Mouse (Mus musculus) ZHBTc4 (cell line): Measurements from ENCODE around the gene Spata2l.
"Not testable (repeated sequence)": the region's sequence is repeated elsewhere in the genome, so short reads cannot be mapped to it uniquely, and the experiment has no call there.

Experiments
- DNase-seq: peaks from one replicate; pipeline ENCODE4 v3.0.0-alpha.2; 2011; ENCODE audit warnings: low read depth, low spot score

The Spata2l gene

DNA sequence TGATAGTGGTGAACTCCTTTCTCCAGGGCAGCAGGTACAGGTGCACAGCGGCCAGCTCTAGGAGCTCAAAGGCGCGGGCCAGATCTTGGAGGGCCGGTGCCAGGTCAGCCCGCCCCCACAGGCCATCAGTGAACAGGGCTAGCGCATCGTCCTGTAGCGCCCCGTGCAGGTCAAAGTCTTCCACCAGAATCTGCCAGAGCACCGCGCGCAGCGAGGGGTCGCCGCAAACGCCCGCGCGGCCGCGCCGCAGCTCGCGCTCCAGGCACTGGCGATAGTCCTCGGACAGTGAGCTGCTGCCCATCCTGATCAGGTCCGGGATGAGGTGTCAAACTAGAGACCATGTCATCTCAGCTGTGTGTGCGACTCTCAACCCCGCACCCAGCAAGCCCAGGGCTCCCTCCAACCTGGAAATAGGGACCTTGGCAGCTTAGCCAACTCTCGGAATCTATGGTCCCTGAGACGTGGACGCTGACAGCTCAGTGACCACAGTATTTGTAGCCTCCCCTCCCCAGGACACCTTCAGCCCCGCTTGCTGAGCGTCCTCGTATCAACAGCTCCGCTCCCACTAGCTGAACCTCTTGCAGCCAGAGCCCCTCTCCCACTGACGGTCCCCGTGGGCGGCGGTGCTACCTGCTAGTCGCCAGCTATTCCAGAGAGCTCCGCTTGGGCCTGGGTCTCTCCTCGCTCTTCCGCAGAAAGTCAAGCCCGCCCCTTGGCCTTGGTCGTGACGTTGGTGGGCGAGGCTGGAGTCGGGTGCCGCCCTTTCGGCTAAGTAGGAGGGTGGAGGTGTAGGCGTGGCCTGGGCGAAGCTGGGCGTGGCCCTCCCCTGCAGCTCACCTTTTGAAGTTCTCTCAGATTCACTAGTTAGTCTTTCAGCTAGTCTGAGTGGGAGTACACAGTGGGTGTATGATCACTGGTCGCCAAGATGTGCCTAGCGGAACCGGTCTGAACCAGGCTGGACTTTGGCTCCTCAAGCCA is at the start of gene Spata2l:
TSS of gene Spata2l (minus strand) at position 714 of the 978 bp plus-strand sequence.
- peak; percentile 98 for DNase-seq

DNA sequence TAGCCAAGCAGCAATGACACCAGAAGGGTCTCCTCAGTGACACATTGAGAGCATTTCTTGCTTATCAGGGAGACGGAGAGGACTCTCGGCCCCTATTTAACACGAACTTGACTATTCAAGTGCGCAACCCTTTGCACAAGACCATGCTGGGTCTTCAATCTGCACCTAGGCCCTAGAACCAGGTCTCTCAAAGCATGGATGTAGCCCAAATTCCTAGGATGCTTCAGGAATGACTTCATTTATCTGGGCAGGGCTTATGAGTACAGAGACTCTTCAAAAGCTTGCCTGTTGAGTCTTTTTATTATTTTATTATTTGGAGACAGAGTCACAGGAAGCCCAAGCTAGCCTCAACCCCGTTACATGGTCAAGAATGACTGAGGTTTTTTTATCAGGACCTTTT is 48.5 kb upstream of the Spata2l start:
- DNase-seq: peak; percentile 24

DNA sequence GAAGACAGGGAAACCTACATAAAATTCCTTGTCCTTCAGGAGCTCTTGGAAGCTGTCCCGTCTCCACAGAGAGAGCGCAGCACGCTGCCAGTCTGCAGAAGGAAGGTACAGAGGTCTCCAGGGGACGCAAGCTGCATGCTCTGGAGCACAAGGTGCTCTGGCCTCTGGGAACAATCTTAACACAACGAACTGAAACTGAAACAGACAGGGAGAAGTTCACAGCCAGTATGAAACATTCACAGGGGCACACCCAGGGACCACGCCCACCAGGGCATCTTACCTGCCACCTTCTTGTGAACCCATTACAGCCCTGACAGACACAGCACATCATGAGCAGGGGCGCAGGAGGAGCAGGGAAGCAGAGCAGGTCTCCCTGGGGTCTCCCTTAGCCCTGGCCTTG is 48.0 kb upstream of the Spata2l start:
- no peak for DNase-seq

DNA sequence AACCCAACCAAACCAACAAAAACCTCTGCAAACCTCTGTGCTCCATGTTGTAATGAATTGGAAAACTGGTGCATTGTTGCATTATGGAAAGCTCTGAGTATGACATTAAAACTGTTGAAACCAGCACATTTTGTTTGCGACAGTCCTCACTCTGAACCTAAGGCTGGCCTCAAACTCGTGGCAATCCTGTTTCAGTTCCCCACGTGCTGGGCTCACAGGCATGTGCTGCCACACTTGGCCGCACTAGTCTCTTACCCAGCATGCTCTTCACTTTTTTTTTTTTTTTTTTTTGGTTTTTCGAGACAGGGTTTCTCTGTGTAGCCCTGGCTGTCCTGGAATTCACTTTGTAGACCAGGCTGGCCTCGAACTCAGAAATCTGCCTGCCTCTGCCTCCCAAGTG is 47.0 kb upstream of the Spata2l start:
- not testable (repeated sequence) for DNase-seq

DNA sequence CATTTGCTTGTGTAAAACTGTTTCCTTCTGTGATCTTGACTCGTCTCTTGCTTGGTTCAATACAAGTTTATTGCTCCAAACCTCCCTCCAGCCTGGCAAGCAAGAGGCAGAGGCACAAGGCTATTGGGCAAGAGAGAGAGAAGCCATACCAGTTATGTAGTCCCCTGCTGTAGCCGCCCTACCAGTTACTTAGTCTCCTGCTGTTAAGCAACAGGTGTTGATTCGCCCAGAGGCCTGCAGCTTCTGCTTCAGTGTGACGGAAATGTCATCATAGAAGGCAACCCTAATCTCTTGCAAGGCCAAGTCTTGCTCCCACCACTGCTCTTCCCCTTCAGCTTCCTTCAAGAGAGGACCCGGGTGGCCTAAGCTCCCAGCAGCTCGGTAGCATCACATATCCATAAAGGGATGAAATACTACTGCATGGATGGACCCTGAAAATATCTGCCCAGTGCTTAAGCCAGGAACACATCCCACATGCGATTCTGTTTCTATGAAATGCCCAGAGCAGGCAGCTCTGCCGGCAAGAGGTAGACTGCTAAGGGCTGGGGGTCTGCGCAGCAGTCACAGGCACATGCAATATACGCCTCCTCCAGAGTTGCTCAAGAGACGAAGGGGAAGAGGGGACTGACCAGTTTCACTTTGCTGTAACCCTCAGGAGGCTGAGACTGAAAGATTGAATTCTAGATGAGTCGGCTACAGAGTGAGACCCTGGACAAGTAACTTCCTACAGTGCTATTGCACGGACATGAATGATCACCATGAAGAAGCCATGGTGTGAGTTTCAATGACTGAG is 44.5 kb upstream of the Spata2l start:
- no peak for DNase-seq

DNA sequence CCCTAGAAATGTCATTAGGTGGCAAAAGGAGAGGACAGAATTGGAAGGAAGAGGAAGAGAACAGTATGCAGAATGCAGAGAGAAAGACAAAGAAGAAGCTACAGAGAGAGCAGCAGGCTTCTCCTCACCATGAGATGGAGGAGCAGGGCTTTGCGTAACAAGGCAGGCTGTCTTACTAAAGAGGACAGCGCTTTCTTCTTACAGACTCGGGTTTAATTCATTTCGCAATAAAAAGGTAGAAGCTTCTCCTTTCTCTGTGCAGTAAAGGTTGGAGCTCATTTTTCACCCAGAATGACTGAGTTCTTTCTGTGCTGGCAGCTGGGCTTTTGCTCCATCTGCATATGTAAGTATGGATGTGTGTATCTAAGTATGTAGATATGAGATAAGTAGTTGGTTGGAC is 43.8 kb upstream of the Spata2l start:
- DNase-seq: no peak

DNA sequence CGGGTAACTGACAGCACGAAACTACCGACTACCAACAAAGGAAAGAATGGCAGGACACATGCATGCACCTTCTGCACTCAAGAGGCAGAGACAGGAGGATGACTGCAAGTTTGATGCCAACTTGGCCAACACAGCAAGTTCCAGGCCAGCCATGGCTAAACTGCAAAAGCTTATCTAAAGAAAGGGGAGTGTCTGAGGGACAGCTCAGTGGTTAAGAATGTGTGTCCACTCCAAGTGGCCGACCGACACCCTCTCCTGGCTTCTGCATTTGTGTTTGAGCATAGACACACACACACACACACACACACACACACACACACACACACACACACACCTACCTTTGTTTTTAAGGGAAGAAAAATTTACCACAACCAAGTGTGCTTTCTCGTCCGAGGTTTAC is 42.4 kb upstream of the Spata2l start:
- DNase-seq: no peak

DNA sequence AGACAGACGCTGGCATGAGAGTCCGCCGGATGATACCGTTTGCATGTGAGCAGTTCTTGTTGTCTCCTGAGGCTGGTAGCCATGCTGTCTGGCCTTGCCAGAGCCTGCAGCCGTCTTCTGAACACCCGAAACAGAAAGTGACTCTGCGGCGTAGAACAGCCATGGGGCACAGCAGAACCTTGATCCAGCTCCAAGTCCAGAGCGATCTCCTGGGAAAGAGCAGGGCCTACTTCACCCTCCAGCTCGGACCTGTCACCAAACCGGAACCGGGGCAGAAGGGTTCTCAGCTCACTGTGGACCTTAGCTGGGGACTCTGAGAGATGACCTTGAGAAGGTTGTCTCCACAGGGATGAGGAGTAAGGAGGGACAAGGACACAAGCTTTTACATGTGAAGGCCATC is 39.1 kb upstream of the Spata2l start:
- DNase-seq: no peak

DNA sequence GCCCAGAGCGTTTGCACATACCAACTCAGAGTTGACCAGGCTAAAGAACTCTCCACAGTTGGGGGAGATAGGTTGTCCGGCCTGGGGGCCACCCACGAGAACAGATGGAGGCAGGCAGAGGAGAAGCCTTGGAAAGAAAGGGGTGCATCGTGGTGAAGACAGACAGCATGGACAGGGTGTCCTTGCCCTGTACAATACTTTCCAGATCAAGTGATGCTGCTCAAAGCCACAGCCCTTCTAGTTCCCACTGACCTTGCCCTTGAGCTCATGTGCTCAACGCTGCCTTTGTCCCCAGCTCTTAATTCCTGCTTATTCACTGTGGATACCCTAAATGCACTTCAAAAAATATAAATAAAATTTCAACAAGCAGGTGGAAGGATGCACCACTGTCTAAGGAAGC is 38.4 kb upstream of the Spata2l start:
- DNase-seq: no peak

DNA sequence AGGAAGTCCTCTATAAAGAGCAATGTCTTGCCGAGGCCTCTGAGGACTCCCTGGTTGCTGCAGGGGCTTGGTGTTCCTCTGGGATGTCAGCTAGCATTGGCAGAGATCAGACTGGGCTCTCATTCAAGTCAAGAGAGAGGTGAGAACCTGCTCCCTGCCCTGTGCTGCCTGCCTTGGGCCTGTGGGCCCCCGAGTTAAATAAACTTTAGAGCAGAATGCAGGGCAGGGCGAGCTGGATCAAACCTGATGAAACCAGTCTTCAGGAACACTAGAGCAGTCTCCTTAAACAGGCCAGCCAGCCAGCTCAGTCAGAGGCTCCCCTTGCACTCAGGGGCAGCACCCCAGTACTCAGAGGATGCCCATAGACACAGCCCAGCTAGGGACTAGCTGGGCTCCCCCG is 35.9 kb upstream of the Spata2l start:
- peak; percentile 62 for DNase-seq

DNA sequence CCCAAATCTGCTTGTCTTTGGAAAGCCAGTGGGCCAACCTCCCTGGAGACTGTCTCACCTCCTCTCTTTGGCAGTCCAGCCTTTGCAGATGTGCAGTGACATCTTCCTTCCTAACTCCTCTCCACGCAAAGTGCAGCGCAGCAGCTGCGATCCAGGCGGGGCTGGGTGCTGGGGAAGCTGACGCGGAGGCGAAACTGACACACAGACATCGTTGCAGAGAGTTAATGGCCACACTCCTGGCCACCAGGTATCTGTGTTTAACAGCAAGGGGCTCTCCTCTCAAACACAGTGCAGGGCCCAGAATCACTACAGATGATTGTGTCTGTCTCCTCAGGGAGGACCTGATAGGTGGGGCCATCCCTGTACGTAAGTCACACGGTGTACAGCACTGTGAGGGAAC is 35.1 kb upstream of the Spata2l start:
- DNase-seq: no peak

DNA sequence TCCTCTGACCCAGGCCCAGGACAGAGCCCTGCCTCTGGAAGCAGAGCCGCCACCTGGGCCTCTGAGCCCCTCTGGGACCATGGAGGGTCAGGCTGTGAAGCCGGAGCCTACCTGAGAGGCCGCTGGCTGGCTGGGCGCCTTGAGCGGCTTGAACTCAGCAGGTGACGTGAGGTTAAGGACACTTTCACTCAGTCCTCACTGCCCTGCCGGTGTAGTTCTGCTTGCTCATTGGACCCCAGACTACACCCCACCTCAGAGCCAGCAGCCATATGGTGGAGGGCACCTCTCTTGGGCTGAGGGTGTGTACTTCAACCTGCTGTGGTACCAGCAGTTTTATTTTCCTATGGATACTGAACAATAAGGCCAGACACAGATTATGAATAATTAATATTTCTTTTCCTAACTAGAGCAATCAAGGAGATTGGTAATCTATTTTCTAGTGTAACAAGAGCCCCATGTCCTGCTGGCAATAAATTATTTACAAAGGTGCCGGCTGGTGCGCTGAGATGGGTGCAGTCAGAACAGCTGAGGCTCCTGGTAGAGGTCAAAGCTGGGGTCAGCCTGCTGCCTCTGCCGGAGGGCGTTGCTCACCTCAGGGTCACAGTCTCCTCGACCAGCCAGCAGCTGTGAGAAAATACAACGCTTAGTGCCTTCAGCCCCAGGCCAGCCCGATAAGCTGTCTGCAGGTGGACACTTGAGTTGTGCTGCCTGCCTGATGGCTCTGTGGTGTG is 32.1 kb upstream of the Spata2l start:
- DNase-seq: peak; percentile 50

DNA sequence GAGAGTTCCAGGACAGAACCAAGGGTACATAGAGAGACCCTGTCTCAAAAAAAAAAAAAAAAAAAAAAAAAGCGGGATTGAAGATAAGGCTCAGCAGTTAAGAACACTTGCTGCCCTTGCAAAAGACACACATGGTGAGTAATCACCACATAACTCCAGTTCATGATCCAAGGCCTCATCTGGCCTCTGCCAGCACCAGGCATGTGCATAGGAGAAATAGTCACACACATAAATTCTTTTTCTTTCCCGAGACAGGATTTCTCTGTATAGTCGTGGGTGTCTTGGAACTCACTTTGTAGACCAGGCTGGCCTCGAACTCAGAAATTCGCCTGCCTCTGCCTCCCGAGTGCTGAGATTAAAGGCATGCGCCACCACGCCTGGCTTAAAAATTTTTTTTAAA is 21.6 kb upstream of the Spata2l start:
- not testable (repeated sequence) for DNase-seq

DNA sequence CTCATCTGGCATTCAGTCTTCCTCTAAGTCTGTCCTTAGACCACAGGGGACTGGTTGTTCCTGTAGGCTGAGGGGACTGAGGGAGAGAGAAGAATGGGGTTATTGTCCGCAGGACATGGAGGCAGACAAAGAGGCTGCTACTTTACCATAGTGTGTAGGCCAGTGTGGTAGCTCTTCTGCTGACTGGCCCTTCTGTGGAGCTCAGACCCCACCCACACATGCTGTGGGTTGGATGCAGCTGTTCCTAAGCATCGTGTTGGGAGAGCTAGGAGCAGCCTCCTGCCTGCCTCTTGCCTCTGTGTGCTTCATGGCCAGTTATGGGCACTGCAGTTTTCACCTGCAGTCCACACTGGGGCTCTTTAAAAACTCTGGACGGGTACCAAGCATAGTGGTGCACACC is 21.1 kb upstream of the Spata2l start:
- DNase-seq: no peak

DNA sequence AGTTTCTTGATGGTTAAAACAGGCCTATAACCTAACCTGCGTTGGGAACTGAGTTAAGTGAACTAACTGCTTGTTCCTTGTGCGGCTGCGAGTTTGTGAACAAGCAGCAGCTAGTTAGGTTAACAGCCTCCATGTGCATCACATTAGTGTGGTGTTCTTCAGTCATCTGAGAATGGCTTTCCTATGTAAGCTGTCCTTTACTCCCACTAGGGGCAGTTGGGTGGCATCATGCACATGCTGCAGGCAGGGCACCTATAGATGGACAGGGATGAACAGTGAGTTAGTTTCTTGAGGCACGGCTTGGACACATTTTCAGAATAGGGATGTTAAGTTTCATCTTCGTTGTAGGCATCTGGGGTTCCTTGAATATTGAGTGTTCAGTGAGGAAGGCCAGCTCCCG is 19.1 kb upstream of the Spata2l start:
- no peak for DNase-seq

DNA sequence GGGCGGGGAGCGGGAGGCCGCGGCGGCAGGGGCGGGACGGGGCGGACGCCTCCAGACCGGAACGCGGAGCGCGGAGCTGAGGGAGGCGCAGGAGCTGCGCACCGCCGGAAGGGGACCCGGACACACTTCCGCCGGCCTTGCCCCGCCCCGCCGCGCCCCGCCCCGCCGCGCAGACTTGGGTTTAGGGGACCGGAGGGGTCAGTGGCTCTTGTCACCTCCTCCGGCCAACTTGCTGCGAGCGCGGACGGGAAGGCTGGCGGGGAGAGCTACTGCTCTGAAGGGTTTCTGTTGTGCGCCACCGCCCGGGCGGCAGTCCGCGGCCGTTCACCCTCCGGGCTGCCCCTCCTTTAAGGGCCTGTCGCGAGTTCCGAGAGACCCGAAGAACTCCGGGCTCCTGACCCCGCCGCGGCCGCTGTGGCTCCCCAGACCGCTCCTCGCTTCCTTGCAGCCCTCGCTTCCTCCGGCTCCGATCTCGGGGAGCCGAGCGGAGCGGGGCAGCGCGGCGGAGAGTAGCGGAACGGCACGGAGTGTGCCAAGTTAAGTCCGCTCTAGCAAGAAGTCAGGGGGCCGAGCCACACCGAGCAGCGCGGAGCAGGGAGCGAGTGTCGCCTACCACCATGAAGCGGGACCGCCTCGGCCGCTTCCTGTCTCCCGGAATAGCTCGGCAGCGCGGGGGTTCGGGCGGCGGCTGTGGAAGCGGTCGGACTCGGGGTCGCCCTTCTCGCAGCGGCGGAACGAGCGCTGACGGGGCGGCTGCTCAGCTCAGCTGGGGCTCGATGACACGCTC is 18.3 kb upstream of the Spata2l start, which contains the start of the genes Zfp276 and Vps9d1:
TSS of gene Zfp276 (plus strand) at position 97 of the 787 bp plus-strand sequence.
TSS of gene Vps9d1 (minus strand) at position 250 of the 787 bp plus-strand sequence.
- peak; percentile 90 for DNase-seq

DNA sequence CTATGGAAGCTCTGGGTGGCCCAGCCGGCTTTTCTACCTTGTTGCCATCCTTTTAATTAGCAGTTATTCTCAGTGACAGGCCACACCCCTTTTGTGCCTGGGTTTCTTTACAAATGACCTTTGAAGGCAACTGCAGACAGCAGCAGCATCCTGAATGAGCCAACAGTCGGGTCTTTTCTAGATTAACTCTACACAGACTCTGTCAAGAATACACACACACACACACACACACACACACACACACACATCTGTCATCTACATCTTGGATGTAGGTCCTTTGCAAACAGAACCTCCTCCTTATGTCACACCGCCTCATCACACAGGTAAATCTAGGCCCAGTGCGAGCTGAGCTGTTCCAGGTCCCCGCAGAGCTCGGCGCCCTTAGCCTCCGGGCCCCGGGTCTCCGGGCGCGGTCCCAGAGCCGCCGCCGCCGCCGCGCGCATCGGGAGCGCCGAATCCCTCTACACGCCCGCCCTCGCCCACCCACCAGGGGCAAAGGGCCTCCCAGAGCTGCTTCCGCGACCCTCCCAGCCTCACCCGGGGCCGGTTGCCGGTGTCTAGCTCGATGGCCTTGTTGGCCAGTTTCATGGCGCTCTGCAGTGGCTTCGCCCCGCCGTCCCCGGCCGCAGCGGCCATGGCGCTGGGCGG is 17.5 kb upstream of the Spata2l start:
- no peak for DNase-seq

DNA sequence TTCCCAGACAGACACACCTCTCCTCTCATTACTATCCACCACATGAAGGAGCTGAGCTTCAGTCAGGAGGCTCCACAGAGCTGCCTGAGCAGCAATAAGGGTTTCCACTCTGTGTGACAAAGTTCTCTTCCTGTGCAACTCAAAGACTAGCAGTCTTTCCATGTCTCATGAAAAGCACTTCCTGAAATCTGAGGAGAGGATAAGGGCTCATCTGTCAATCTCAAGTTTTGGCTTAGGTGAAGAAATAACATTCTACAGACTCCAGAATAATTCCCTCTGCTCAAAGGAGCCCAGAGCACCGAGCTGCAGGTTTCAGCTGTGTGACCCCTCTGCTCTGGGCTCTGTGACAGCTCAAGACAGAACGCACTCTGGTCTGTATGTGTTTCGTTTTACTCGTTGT is 16.9 kb upstream of the Spata2l start:
- no peak for DNase-seq

DNA sequence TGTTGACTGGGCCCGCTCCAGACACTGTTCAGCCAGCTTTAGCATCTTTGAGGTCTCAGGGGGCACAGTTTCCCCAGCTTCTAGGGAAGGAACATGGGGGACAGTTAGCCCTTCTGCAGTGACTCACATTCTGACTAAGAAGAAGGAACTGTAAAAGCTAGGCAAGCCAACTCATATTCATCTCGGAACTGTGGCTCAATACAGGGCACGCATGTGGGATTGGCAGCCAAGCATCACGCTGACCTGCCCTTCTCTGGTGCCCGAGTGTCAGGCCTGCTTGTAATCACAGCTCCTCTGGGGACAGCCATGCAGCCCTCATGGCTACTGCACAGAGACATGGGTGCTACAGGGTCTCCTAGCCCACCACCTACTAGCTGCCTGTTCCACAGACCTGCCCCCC is 14.9 kb upstream of the Spata2l start:
- DNase-seq: no peak

DNA sequence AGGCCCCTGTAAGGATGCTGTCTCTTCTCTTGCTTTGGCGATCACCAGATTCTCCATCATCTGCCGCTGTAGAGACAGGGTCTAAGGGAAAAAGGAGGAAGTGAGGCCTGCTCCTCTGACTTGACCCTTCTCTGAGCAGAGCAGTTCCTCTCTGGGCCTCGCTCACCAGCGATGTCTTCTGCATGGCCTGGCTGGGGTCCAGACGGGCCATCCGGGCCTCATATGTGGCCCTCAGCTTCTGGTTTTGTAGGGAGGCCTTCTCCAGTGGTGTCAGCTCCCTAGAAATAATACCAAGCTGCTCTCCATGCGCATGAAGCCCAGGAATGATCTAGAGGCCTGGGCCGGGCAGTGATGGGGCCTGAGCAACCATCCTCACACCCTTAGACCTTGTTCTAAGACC is 12.6 kb upstream of the Spata2l start:
- DNase-seq: no peak
